Mouse (Mus musculus) T-helper 2 cell (primary cell): ENCODE results near the gene Srgap3.
"Not testable (repeated sequence)": the region's sequence is repeated elsewhere in the genome, so short reads cannot be mapped to it uniquely, and the experiment has no call there.

Experiments used
- in situ Hi-C: fragments of 300-600 bp; cut with MboI, MseI; formaldehyde crosslinking; loops from one replicate; pipeline ENCODE4 v1.15.1; 2025; ENCODE audit warnings: high pct_unique_total_duplicates

Gene Srgap3

DNA sequence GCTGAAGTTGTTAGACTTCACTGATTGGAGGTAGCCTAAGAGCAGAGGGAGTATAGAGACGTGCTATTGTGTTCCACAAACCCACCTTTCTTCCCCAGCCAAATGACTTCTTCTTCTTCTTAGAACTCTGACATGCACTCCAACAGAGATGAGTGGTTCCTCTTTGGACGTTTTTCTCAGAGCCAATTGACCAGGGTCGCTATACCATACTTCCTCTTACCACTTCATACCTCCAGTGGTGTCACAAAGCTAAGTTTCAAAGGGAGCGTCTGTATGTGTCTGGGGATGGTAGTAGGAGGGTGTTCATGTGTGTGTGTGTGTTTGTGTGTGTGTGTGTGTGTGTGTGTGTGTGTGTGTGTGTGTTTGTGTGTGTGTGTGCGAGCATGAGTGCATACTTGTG is 195.1 kb downstream of the Srgap3 start:
- in situ Hi-C loops = no loop called here

DNA sequence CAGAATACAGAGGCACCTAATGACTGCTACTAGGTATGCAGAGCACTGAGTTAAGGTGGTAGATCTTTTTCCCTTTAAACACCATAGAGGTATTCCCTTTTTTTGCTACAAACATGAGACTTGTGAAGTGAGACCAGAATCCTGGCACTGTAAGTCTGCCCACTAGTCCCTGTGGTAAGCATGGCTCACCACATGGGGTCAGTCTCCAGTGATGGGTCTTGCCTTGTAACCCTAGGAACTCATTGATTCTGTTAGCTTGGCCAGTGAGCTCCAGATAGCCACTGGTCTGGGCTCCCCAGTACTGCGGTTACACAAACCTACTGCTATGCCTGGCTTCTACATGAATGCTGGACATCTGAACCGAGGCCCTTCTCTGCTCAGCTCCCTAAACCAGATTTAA is 204.8 kb downstream of the Srgap3 start:
- in situ Hi-C loops = no loop called here

DNA sequence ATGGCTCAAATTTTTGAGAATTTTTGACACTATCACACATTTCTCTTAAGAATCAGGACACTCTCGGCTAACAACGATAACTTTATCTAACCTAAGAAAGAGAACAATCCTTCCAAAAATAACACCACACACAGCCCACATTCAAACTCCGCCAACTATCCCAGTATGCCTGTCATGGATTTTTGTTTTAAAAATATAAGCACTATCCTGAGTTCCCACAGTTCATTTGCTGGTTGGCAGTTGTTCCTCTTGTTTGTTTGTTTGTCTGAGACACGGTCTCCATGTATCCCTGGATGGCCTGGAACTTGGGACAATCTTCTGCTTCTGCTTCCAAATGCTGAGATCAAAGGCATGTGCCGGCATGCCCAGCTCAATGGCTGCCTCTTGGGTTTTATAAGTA is 205.3 kb downstream of the Srgap3 start:
- in situ Hi-C loops = no loop called here

DNA sequence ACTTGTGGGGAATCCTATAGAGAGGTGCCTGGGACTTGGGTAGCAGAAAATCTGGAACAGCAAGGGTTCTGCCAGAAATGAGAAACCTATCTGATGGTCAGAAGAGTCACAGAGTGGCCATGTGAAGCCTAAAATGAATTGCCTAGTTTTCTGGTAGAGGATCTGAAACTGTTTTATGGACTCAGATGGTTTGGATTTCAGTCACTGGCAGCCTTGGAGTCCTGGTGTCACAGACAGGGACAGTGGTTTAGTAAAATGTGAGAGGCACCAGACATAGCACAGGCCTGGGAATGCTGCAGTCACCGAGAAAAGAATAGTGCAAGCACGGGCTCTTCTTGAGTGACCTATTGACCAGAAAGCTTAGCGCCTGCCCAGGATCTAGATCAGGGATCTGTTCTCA is 207.4 kb downstream of the Srgap3 start:
- in situ Hi-C loops = no loop called here

DNA sequence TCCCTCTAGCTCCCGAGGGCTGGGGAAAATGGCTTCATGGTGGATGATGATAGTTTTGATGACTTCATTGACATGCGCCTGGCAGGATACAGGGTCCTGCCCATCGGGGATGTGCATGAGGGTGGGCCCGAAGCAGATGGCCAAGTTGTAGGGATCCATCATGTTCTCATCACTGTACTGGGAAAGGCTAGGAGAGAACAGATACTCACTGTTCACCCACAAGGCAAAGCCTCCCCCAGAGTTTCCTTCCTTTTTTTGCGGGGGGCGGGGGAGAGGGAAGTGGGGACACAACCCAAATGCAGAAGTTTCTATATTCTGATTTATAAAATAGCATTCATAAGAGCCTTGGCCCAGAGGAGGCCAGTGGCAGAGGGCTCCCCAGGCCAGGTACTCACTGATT is 208.1 kb downstream of the Srgap3 start:
- in situ Hi-C loops = no loop called here

DNA sequence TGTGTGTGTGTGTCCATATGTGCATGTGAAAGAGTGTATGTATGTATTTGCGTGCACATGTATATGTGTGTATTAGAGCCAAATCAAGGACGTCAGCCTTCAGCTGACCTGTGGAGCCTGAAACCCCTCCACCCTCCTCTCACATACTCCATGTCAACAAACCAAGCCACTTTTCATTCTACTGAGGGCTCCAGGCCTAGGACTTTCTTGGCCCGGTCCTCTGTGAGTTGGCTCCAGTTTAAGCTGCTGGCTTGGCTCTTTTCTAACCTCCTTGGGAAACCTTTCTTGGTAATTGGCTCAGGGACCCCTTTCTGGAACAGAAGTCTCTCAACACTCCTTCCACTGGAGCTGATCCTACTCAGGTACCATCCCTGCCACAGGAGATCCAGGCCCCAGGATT is 210.6 kb downstream of the Srgap3 start:
- in situ Hi-C loops = no loop called here

DNA sequence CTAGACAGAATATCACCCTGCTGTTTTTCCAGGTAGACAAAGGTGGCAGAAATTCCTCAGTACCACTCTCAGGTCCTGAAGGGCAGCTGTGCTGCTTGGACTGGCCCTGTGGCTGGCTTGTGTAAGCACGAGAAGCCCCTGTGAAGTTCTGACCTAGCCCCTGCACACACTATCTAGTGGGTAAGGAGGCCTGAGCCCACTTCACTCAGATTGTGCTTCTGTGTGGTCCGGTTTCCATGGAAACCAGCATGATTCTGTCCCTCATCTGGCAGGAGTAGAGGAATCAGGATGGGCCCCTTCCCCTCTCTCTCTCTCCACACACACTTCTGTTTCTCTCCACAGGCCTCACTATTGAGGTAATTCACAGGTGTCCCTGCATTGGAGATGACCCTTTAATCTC is 212.0 kb downstream of the Srgap3 start:
- in situ Hi-C loops = no loop called here

DNA sequence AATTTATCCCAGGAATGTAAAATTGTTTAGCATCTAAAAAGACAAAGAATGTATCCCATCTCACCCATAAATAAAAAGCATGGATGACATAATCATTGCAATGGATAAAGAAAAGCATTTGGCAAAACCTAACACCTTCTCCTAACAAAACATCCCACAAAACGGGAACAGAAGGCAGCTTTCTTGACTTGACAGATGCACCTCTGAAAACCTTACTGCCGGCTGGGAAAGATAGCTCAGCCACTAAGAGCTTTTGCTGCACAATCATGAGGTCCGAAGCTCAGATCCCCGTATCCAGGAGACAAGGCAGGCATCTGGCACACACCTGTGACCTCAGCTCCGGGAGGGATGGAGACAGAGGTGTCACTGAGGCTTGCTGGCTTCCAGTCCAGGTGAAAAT is 213.1 kb downstream of the Srgap3 start:
- in situ Hi-C loops = no loop called here

DNA sequence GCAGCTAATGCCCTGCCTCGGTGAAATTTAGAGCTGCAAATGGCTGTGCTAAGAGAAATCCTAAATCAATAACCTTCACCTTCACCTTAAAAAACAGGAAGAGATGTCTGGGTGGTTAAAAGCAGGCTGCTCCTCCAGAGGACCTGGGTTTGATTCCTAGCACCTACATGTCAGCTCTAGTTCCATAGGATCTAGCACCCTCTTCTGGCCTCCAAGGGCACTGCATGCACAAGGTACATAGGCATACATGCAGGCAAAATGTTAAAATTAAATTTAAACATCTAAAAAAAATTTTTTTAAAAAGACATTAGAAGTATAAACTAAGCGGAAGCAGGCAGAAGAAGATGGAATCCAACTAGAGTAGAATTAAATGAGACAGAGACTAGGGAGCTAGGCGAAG is 214.6 kb downstream of the Srgap3 start:
- in situ Hi-C loops = no loop called here

DNA sequence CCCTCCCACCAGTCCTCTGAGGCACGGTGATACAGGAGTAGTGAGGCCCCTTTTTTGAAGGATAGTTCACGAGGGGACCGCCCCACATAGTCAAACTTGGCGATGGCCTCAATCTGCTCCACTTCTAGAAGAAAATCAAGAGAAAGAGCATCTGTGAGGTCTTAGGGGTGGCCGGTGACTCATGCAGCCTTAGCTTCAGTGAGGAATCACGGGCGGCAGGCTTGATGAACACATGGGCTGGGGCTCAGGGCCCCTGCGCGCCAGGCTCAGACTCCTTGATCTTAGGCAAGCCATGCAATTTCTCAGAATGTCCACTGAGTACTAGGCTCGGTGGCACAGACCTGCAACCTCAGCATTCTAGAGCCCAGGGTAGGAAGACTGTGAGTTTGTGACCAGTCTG is 215.7 kb downstream of the Srgap3 start:
- in situ Hi-C loops = no loop called here

DNA sequence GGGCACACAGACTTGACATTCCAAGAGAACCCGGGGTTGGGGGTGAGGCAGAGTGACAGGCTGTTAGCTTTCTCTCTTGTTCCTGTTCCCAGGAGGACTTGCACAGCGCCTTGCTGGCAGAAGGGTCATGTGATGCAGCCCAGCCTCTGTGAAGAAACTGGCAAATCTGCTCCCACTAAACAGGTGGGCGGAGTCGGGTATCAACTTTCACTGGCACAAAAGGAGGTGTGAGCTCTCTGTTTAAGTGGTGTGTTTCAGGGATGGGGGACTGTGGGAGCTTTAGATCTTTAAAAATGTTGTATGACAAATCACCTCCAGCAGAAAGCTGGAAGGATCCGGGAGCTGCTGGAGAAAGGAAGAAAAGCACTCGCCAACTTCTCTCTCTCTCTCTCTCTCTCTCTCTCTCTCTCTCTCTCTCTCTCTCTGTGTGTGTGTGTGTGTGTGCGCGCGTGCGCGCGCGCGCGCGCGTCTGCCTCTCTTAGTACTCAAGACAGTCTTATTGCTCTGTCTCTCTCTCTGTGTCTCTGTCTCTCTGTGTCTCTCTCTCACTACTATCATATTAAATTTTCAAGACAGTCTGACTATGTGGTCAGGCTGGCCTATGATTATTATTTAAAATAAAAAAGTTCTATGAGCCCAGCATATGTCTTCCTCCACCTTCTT is 218.2 kb downstream of the Srgap3 start:
- in situ Hi-C loops = loop anchor here (10.0 kb wide), 1 partner anchor 266 kb away; no protein-coding TSS in a partner anchor

DNA sequence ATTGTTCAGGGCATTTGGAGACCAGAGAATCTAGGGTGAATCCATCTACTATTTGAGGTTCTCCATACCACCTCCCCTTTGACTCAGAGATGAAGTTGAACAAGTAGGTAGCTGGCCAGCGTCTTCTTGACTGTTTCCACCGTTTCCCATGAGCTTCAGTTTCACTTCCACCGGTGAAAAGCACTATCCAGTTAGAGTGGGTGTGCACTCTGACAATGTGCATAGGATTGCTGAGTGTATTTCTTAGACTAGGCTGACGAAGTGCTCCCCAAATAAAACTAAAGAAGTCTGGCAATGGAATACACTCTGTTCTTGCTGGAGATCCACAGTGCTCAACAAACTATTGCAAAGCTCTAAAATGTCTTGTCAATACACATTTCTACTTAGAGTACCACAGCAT is 221.6 kb downstream of the Srgap3 start:
- in situ Hi-C loops = loop anchor here (10.0 kb wide), 1 partner anchor 269 kb away; no protein-coding TSS in a partner anchor

DNA sequence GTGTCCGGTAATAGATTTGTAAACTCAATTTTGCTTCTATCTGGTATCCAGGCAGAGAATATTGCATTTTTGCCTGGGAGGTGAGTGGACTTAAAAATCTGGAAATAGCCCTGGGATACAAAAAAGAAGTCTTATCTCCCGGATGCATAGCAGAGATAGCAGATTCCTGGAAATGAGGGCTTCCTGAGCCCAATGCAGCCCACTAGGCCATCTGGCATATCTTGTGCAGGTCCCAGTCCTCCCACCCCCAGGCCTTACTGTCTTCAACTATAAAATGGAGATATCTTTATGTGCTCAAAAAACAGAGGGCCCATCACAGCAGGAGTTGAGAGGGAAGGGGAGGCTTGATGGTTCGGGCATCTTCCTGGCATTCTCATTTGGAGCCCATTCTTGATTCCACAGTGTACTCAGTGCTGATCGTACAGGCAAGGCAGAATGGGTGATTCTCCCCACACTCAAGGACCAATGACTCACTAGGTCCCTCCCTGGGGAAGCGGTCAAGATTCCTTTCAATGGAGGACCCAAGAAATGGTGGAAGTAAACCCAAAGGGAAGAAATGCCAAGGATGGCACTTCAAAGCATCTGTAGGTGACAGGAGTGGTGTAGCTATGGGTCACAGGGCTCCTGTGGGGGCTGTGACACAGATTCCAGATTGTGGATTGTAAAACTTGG is 226.5 kb downstream of the Srgap3 start:
- in situ Hi-C loops = loop anchor here (10.0 kb wide), 1 partner anchor 274 kb away; no protein-coding TSS in a partner anchor

DNA sequence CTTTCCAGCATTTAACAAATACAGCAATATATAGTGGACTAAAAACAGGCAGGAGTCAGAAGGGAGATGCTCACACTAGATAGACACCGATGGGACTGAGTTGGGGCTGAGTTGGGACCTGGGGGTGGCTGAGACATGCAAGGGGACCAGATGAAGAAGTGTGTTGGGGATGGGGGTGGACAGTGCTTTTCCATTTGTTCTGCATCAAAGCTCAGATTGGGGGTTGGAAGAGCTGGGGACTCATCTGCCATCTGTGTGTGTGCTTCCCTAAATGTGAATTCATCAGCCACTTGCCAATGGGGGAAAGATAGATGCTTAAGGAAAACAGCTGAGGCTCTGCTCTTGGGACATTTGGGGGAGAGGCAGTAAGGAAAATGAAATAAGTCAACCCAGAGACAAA is 227.1 kb downstream of the Srgap3 start:
- in situ Hi-C loops = loop anchor here (10.0 kb wide), 1 partner anchor 275 kb away; no protein-coding TSS in a partner anchor

DNA sequence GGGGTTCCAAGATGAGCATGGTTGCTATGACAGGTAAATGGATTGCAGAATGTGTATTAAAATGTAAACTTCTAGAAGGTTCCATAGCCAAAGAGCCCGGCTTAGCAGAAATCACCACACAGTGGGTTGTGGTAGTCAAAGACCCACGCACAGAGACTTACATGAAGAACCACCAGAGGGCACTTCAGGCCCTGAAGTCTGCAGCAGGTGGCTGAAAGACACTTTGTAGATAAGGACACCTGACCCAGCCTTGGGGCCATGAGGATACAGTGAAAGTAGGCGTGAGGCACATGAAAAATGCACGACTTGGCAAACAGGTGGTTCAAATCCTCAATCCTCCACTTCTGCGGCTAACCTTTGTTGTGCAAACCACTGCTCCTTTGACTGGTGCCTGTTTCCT is 229.9 kb downstream of the Srgap3 start:
- in situ Hi-C loops = no loop called here

DNA sequence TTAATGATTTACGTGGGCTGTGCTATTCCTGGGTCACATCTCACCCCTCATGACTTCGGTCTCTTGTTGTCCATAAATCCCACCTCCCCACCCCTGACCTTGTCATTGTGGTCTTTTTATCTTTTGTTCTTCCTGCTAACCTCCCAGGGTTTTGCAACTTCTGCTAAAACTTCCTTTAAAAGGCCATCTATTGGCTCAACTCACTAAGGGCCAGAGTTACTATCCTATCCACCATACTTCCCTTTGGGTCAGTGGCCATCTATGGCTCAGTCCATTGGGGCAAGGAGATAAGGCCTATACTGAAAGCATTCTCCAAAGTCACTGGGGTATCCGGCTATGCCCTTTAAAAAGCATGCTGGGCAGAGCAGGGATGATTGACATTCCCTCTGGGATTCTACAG is 233.1 kb downstream of the Srgap3 start:
- in situ Hi-C loops = no loop called here

DNA sequence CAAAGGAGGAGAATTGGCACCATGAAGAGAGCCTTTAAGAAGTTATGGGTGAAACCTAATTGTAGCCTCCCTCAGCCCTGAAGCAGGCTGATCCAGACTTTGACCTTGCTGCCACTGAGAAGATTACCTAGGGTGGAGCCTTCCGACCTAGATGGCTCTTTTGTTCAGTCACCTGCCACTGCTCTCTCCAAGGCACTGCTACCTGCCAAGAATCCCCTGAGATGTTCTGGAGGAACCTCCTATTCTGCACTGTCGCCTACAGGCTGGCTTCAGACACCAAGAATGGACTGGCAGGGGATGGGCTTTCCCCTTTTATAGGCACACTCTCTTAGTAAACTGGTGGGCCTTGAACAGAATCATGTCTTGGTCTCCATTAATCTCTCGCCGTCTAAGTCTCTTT is 244.8 kb downstream of the Srgap3 start:
- in situ Hi-C loops = not testable (repeated sequence)

DNA sequence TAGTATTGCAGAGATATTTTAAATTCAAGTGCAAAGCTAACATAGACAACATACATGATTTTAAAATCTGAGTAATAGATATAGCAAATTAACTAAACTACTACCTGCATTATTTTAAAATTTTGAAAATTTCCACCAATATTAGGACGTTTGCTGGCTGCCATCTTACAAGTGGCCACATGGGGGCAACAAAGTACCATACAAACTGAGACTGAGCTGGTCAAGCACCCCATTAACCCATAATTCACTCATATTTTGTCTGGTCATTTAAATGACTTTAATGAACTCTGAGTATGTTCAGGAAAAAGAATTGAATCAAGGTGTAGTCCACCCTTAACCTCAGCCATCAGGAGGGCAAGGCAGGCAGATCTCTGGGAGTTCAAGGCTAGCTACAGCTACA is 246.7 kb downstream of the Srgap3 start:
- in situ Hi-C loops = no loop called here

DNA sequence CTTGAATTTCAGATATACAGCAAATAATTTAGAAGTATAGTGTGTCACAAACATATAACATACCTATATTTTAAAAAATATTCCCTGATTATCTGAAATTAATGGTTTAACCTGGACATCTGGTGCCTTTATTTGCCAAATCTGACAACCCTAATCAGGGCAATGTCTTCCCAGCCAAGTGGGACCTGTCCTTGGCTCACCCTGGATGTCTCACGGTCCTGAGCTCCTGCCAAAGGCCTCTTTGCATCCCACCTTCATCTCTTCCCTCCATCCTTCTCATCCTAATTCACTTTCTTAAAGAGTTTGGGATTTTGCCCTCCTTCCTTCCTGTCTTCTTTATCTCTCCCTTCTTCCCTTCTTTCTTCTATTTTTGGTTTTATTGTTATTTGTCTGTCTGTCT is 248.0 kb downstream of the Srgap3 start:
- in situ Hi-C loops = loop anchor here (25.0 kb wide), 1 partner anchor 1038 kb away; the partner anchor contains the start of gene Sec13

DNA sequence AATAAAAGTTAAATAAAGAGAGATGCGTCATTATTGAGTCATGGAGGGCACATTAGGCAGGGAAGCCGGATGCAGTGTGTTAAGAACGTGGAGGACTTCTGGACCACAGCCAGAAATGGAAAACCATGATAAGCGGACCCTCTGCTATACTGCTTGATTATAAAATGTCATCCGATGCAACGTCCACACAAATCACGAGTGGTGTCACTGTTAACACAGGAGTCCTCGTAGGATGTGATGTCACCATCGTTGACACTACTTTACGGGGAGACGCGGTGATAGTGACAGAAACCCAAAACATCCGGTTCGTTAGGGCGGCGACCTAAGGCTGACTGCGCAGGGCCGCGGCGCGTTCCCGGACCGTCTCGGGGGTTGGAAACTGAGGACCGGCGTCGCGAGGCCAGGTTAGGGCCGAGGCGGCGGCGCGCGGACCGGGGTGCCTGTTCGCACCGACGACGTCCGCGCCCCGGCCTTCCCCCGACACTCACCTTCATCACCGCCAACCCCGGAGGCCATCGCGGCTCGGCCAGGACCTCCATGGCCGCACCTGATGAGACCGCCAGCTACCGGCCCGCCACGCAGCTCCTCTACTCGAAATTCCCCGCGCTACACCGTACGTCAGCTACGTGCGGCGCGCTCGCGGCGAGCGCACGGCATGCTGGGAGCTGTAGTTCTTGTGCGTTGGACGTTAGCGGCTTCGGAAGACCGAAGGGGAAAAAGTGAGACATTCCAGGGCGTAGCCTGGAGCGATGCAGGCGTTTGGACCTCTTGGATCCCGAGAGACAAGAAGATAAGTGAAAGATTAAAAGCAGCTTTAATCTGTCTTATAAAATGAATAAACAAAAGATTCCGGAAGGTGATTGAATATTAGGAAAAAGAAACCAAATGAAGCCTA is 250.8 kb downstream of the Srgap3 start, which contains the start of gene Rad18:
TSS of gene Rad18 (minus strand) at position 631 of the 895 bp plus-strand sequence.
- in situ Hi-C loops = loop anchor here (25.0 kb wide), 1 partner anchor 1041 kb away; the partner anchor contains the start of gene Sec13

DNA sequence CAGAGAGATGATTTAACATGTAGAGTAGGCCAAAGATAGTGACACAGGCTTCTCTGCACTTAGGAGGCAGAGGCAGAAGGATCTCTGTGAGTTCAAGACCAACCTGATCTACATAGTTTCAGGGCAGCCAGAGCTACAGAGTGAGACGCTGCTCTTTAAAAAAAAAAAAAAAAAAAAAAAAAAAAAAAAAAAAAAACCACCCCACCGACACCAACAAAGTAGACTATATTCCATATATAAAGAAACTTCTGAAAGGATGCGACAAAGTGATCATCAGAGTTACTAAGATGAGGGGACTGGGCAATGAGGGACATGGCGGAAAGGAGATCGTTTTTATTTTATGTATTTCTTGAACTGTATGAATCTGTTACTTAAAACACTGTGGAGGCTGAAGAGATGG is 252.6 kb downstream of the Srgap3 start:
- in situ Hi-C loops = loop anchor here (25.0 kb wide), 1 partner anchor 1043 kb away; the partner anchor contains the start of gene Sec13

DNA sequence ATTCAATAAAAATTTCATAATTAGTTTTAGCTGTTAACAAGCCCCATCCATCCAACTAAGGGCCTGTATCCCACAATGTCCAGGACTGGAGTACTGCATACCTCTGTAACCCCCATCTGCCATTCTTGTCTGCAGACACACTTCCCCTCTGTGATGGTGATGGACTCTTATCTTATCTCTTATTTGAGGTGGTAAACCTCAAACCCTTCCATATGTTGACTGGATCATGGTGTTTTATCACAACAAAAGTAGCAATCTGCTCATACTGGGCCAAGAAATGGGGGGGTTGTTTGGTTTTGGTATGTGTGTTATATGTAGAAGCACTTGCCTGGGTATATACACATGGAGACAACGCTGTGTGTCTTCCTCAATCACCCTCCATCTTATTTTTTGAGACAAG is 255.5 kb downstream of the Srgap3 start:
- in situ Hi-C loops = loop anchor here (25.0 kb wide), 1 partner anchor 1046 kb away; the partner anchor contains the start of gene Sec13
